Mouse (Mus musculus) stomach, postnatal 0 days (tissue): ENCODE results near the gene Ndufb4.

Experiments
- CTCF ChIP-seq: IDR thresholded peaks from 2 replicates; pipeline ENCODE4 v1.5.1; 2016; ENCODE audit warnings: antibody characterized with exemption, low read depth, mild to moderate bottlenecking, moderate library complexity
- EP300 ChIP-seq: optimal IDR thresholded peaks from 2 replicates; pipeline ENCODE3; 2016; ENCODE audit warnings: antibody characterized with exemption

- TF ChIP-seq CTCF (no peak), EP300 (no peak)
Measured at GRCm38 (mm10) chr16:37655756-37656347, 1.6 kb upstream of the Ndufb4 start.
